Mouse (Mus musculus) spleen, adult 2 months (tissue): ENCODE measurements around the gene Pecam1.

Experiments
- CTCF ChIP-seq: fragments of 200-500 bp; IDR thresholded peaks from 2 replicates; pipeline ENCODE4 v1.5.1; 2011; ENCODE audit warnings: mild to moderate bottlenecking, inconsistent platforms; ENCODE audit not compliant: insufficient read depth, insufficient read length, insufficient replicate concordance; ENCODE audit errors: extremely low read depth
- POLR2A ChIP-seq: fragments of 200-500 bp; IDR thresholded peaks from 2 replicates; pipeline ENCODE4 v1.6.1; 2011; ENCODE audit warnings: low read depth, low read length, inconsistent platforms

DNA sequence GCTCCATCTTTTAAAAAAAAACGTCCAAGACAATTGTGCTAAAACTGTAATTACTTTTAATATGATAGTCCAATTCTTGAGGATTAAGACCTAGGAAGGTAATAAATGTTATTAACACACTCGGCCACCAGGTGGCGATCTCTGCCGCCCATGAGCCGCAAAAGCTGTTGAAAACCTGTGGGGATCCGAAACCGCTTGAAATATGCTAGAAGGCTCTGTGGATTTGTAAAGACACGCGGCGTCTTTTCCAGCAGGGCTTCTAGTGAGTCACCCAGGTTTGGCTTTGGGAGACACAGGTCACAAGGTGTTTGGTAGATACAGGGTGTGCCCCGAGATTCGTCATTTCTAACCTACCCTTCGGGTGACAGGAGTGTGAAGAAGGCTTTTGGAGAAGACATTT, 102.1 kb downstream of the Pecam1 start:
- TF ChIP-seq CTCF (peak; percentile 91; the same call in 1 of the 2 replicates), POLR2A (no peak)
